Mouse (Mus musculus) gastrocnemius, adult 18-20 months (tissue): ENCODE measurements around the gene Plxnd1. TPM values are rescaled to one million over a fixed set of nuclear protein-coding genes. Genes with fewer than 3 reads are reported as not detected.

Experiments used
- DNase-seq: peaks from one replicate; pipeline ENCODE4 v3.0.0; 2021; ENCODE audit warnings: low spot score
- total RNA-seq, 2 experiments: library from RNA; stranded (reverse); gene quantifications; 2 replicates each; pipeline ENCODE4 v1.2.3; 2021

Plxnd1 gene
- total RNA-seq, 2 experiments from 2014 or later: 20.0 to 23.7 TPM

- DNase-seq: peak; percentile 92
Measured at GRCm38 (mm10) chr6:115959151-115959691, 35.6 kb downstream of the Plxnd1 start.

- no peak for DNase-seq
Measured at GRCm38 (mm10) chr6:115958445-115958844, 36.4 kb downstream of the Plxnd1 start.

- no peak for DNase-seq
Measured at GRCm38 (mm10) chr6:115957681-115958080, 37.1 kb downstream of the Plxnd1 start.

GRCm38 (mm10) chr6:115956922-115957601, 37.7 kb downstream of the Plxnd1 start:
- peak; percentile 65 for DNase-seq

- DNase-seq: no peak
Measured at GRCm38 (mm10) chr6:115956418-115956921, 38.3 kb downstream of the Plxnd1 start.

- no peak for DNase-seq
Measured at GRCm38 (mm10) chr6:115955664-115956063, 39.1 kb downstream of the Plxnd1 start.

GRCm38 (mm10) chr6:115955169-115955568, 39.6 kb downstream of the Plxnd1 start:
- DNase-seq: no peak

GRCm38 (mm10) chr6:115954506-115955074, 40.2 kb downstream of the Plxnd1 start:
- no peak for DNase-seq

- no peak for DNase-seq
Measured at GRCm38 (mm10) chr6:115946389-115946788, 48.4 kb downstream of the Plxnd1 start.

- no peak for DNase-seq
Measured at GRCm38 (mm10) chr6:115945633-115946032, 49.2 kb downstream of the Plxnd1 start.

- no peak for DNase-seq
Measured at GRCm38 (mm10) chr6:115944638-115945037, 50.2 kb downstream of the Plxnd1 start, which contains the start of gene H1foo. TSS of gene H1foo (plus strand) at chr6:115944938.

GRCm38 (mm10) chr6:115943498-115944427, 51.0 kb downstream of the Plxnd1 start:
- no peak for DNase-seq

- no peak for DNase-seq
Measured at GRCm38 (mm10) chr6:115941128-115941527, 53.7 kb downstream of the Plxnd1 start.

GRCm38 (mm10) chr6:115940603-115941002, 54.2 kb downstream of the Plxnd1 start:
- DNase-seq: no peak

- no peak for DNase-seq
Measured at GRCm38 (mm10) chr6:115938798-115939197, 56.0 kb downstream of the Plxnd1 start.

GRCm38 (mm10) chr6:115938011-115938410, 56.8 kb downstream of the Plxnd1 start:
- DNase-seq: no peak

GRCm38 (mm10) chr6:115935544-115935943, 59.3 kb downstream of the Plxnd1 start:
- DNase-seq: no peak

- DNase-seq: no peak
Measured at GRCm38 (mm10) chr6:115932391-115932790, 62.4 kb downstream of the Plxnd1 start.

GRCm38 (mm10) chr6:115931639-115932038, 63.2 kb downstream of the Plxnd1 start, which contains the start of gene Rho:
TSS of gene Rho (plus strand) at chr6:115931748.
- DNase-seq: no peak

GRCm38 (mm10) chr6:115930018-115930417, 64.8 kb downstream of the Plxnd1 start:
- no peak for DNase-seq
